Mouse (Mus musculus): ENCODE measurements around the gene Adcy9.
"Not testable (repeated sequence)": the region's sequence is repeated elsewhere in the genome, so short reads cannot be mapped to it uniquely, and the experiment has no call there.

Gene Adcy9

DNA sequence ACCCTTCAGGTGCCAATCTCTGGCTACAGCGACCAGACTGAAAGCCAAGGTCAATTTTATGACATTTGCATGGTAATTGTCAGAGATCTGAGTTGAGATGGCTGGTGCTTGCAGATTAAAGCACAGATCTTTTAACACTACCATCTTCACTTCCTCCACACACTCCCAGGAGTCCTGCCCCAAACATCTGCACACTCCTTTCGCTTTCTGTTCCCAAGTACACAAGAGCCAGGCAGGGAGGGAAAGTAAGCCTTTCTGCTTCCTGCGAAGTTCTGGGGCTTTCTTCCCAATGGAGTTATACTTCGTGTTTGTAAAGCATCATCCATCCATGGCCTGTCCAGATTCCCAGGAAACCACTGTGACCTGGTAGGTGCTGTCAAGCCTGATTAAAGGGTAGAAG is 38.8 kb downstream of the Adcy9 start:
- CTCF ChIA-PET, result interaction anchor here (0.7 kb wide), 1 partner anchor 215 kb away, joined by 9 read pairs; no protein-coding TSS in a partner anchor

GRCm38 (mm10) chr16:4378788-4379187 is 41.5 kb downstream of the Adcy9 start:
- CTCF ChIA-PET, result no interaction called here

DNA sequence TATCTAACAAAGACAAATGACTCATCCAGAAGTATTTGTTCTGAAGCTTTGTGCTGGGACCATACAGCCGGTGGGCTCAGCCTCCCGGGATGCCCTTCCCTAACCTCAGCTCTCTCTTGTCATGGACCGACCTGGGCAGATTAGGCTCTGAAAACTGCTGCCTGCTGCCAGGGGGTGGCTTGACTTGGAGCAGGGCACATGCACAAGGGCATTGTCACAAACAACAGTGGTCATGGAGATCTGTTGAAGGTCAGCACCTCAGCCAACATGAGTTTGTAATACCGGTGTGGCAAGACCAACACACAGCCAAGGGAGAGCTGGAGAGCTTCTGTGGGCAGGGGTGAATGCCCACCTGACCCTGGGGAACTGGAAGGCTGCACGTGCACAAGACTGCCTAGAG is 42.7 kb downstream of the Adcy9 start:
- CTCF ChIA-PET, result no interaction called here

DNA sequence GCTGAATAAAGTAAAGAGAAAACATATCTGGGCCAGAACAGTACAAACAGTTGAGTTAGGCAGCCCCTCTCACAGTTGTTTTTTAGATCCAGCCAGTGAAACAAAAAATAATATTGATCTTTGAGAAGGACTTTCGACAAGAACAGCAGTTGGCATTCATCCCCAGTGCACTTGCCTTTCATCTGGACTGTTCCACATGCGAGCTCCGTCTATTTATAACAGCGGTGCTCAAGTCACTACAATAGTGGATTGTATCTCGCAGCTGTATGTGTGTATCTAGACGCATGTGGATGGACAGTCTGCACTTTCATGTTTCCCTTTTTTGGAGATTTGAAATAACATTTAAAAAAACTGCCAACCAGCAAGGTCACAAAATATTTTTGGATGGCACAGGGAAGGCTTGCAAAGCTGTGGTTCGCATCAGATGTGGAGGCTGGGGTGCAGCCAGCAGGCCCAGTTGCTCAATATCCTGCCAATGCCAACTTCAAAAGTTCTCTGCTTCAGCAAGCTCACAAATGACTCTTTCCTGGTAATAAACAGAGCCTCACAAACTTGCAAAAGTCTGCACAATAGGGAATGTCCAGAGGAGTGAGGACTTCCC is 45.4 kb downstream of the Adcy9 start:
- CTCF ChIA-PET, result no interaction called here

- CTCF ChIA-PET, result no interaction called here
These were observed 46.0 kb downstream of the Adcy9 start for GRCm38 (mm10) chr16:4374270-4374669.

GRCm38 (mm10) chr16:4371039-4371438 is 49.3 kb downstream of the Adcy9 start:
- CTCF ChIA-PET, result no interaction called here

DNA sequence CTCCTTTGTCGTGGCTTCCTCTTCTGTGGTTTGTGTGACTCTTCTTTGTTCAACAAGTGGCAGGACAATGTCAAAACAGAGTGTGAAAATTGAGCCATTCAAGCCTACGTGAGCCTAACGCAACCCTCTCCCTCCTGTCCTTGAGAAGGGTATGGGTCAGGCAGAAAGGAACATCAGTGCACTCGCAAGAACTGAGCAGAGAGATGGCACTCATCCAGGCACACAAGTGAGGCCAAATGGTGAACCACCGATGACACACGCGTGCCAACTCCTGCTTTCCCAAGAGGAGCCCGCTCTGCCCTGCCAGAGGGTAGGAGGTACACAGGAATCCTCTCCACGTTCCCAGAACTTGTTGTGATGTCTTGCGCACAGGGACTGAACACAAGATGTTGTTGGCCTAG is 50.2 kb downstream of the Adcy9 start:
- CTCF ChIA-PET, result no interaction called here

DNA sequence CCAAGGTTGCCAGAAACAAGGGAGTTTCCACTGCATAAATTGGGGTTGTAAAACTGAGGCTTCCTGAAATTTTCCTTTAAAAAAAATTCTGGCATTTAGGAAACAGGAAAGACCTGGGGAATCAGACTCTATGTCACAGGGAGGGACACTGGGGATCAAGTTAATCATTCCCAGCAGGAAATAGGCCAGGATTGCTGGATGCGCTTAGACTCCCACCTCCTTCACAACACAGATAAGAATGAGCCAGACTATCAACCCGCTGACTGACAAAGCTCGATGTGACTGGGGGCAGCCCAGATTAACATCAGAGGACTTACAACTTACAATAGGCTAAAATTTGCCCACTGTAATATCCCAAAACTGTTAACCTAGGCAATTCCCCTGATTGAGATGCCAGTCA is 52.4 kb downstream of the Adcy9 start:
- CTCF ChIA-PET, result no interaction called here

DNA sequence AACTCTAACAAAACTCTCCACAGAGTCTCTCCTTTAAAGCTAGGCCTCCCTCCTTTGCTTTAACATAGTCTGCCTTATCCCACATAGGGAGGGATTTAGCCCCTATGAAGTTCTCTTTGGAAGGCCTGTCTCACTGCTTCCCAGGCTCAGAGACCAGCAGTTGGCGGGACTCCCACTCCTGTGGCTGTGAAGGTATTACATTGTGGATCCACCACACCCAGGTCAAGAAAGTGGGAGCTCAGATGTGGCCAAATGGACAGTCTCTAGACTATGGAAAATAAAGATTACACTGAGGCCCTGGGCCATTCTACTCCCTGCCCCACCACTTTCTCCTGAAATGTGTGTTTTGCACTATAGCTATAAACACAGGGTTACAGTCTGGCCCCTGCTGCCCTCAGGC is 53.0 kb downstream of the Adcy9 start:
- CTCF ChIA-PET, result no interaction called here

GRCm38 (mm10) chr16:4366671-4367070 is 53.6 kb downstream of the Adcy9 start:
- CTCF ChIA-PET, result no interaction called here

DNA sequence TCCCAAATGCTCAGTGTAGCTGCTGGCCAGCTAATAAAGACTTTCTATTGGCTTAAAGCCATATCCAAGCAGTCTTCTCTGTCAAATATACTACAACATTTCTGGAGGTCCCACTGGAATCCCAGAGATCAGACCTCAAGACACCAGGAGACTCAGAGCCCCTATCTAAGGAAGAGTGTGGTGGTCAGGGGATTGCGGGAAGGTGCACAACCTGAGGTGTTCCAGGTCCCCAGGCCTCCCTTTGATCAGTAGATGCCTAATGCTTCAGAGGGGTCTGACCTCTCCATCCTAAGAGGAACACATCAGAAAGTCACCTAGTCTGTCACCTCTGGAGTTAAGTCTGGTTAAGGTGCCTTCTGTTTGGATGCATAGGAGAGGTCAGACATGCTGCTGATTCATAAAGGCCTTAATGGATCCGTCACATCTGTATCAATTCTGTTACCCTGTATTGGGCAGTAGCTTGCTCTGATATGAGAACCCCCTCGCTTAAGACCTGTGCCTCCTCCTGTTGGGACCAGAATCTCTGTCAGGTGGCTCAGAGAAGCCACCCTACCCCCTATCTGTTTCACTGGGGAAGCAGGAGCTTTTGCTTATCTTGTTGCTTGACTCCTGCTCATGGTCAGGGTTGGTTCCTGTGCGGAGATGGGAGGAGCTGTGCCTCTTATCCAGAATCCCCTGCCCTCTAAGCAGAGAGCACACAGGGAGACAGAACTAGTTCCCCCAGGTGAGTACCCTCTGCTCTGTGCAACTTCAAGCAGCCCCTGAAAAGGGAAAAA is 56.8 kb downstream of the Adcy9 start:
- CTCF ChIA-PET, result no interaction called here

- CTCF ChIA-PET, result no interaction called here
These were observed 64.8 kb downstream of the Adcy9 start for GRCm38 (mm10) chr16:4355260-4356043.

GRCm38 (mm10) chr16:4342579-4342978 is 77.7 kb downstream of the Adcy9 start:
- CTCF ChIA-PET, result no interaction called here

GRCm38 (mm10) chr16:4341316-4342062 is 78.8 kb downstream of the Adcy9 start:
- CTCF ChIA-PET, result no interaction called here

- CTCF ChIA-PET, result not testable (repeated sequence)
These were observed 81.1 kb downstream of the Adcy9 start for GRCm38 (mm10) chr16:4339216-4339615.

DNA sequence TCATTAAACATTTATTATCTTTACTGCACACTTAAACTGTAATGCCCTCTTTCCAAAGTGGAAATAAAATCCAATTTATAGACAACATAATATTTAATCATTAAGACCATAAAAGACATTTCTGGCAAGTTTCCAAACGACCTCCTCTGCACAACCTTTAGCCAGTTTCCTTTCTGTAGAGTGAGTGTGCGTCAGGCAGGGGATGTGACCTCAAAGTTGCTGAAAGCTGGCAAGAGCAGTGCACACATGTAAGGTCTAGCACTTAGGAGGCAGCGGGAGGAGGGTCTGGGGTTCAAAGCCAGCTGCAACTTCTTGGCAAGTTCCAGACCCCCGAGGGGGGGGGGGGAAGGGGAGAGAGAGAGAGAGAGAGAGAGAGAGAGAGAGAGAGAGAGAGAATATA is 83.0 kb downstream of the Adcy9 start:
- CTCF ChIA-PET, result no interaction called here

DNA sequence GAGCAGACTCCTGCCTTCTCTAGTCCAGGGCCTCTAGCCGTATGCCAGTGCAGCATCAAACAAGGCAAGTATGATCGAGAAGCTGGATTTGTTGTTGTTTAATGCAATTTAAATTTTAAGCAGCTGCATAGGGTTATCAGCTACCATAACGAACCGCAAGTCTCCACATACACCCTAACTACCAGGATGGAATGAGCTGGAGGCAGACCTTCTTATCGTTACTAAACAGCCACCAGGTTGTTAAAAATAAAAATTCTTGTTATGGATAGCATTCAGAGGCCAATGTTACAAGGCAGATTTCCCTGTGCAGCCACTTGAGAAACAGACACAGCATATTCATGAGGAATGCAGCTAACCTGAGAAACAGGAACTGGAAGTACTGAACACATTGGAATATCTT is 86.5 kb downstream of the Adcy9 start:
- CTCF ChIA-PET, result no interaction called here

- CTCF ChIA-PET, result no interaction called here
These were observed 86.9 kb downstream of the Adcy9 start for GRCm38 (mm10) chr16:4333371-4333770.

GRCm38 (mm10) chr16:4327081-4327480 is 93.2 kb downstream of the Adcy9 start:
- CTCF ChIA-PET, result no interaction called here

- CTCF ChIA-PET, result no interaction called here
These were observed 94.5 kb downstream of the Adcy9 start for GRCm38 (mm10) chr16:4325801-4326200.

GRCm38 (mm10) chr16:4324967-4325366 is 95.3 kb downstream of the Adcy9 start:
- CTCF ChIA-PET, result no interaction called here

DNA sequence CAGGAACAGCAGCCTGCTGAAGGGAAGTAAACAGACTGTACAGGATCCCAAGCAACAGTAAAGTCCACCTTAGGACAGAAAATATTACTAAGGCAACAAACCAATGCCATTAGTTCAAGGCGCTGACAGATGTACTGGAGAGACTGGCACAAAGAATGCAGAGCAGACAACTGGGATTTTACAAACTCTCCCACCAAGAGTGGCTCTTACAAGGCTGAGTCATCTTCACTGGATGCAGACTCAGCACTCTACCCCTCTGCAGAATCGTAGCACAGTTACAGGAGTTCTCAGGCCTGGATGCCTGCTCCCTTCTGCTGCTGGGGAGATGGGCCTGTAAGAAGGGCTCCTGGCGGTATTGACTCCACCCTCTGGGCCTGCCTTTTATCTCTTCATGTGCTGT is 99.4 kb downstream of the Adcy9 start:
- CTCF ChIA-PET, result no interaction called here
